Mouse (Mus musculus): ENCODE measurements around the gene Ndn.

The Ndn gene

GRCm38 (mm10) chr7:62346269-62346668 lies at the start of gene Ndn:
Gene Ndn (plus strand): TSS chr7:62346569.
- no peak for DNase-seq (ENCODE audit: low read depth in 2 of 2, low spot score in 2 of 2)

GRCm38 (mm10) chr7:62302451-62302850 lies 43.9 kb upstream of the Ndn start:
- DNase-seq (ENCODE audit: low read depth in 2 of 2, low spot score in 2 of 2): no peak

- DNase-seq (ENCODE audit: low read depth in 2 of 2, low spot score in 2 of 2): no peak
Measured at GRCm38 (mm10) chr7:62306896-62307614, 39.3 kb upstream of the Ndn start.

GRCm38 (mm10) chr7:62316793-62317192 lies 29.6 kb upstream of the Ndn start:
- DNase-seq (ENCODE audit: low read depth in 2 of 2, low spot score in 2 of 2): no peak

GRCm38 (mm10) chr7:62345411-62345810 lies 958 bp upstream of the Ndn start:
- no peak for DNase-seq (ENCODE audit: low read depth in 2 of 2, low spot score in 2 of 2)

GRCm38 (mm10) chr7:62348106-62348803 lies 1.9 kb downstream of the Ndn start:
- DNase-seq (ENCODE audit: low read depth in 2 of 2, low spot score in 2 of 2): no peak

- DNase-seq (ENCODE audit: low read depth in 2 of 2, low spot score in 2 of 2): no peak
Measured at GRCm38 (mm10) chr7:62348804-62349190, 2.4 kb downstream of the Ndn start.

GRCm38 (mm10) chr7:62351266-62351665 lies 4.9 kb downstream of the Ndn start:
- no peak for DNase-seq (ENCODE audit: low read depth in 2 of 2, low spot score in 2 of 2)

- no peak for DNase-seq (ENCODE audit: low read depth in 2 of 2, low spot score in 2 of 2)
Measured at GRCm38 (mm10) chr7:62365039-62365636, 18.8 kb downstream of the Ndn start.

GRCm38 (mm10) chr7:62366730-62367129 lies 20.4 kb downstream of the Ndn start:
- no peak for DNase-seq (ENCODE audit: low read depth in 2 of 2, low spot score in 2 of 2)

GRCm38 (mm10) chr7:62375658-62376057 lies 29.3 kb downstream of the Ndn start:
- DNase-seq (ENCODE audit: low read depth in 2 of 2, low spot score in 2 of 2): no peak

- no peak for DNase-seq (ENCODE audit: low read depth in 2 of 2, low spot score in 2 of 2)
Measured at GRCm38 (mm10) chr7:62376510-62377304, 30.3 kb downstream of the Ndn start, which contains the start of gene Magel2. Gene Magel2 (plus strand): TSS chr7:62377010.

- no peak for DNase-seq (ENCODE audit: low read depth in 2 of 2, low spot score in 2 of 2)
Measured at GRCm38 (mm10) chr7:62377313-62377712, 30.9 kb downstream of the Ndn start.

- DNase-seq (ENCODE audit: low read depth in 2 of 2, low spot score in 2 of 2): no peak
Measured at GRCm38 (mm10) chr7:62378529-62378928, 32.2 kb downstream of the Ndn start.

GRCm38 (mm10) chr7:62382391-62382790 lies 36.0 kb downstream of the Ndn start:
- DNase-seq (ENCODE audit: low read depth in 2 of 2, low spot score in 2 of 2): no peak

- DNase-seq (ENCODE audit: low read depth in 2 of 2, low spot score in 2 of 2): no peak
Measured at GRCm38 (mm10) chr7:62388291-62388690, 41.9 kb downstream of the Ndn start.

GRCm38 (mm10) chr7:62392202-62392601 lies 45.8 kb downstream of the Ndn start:
- no peak for DNase-seq (ENCODE audit: low read depth in 2 of 2, low spot score in 2 of 2)

Measured in CD8-positive naive resting alpha-beta T cell, adult 2 months (primary cell).